ENCODE assay signal across 26 mouse cellular contexts in genomic region chr10:95667371-95668030, GRCm38 (mm10). TPM values are rescaled to one million over a fixed set of nuclear protein-coding genes. Genes with fewer than 3 reads are reported as not detected.
DNase-seq lines count a peak whose midpoint lies in the region; ATAC-seq and TF ChIP-seq lines count a peak whose summit lies in the region.
"Had no signal": no experiment of that assay in that cellular context is flagged by ENCODE, and none has a peak within 500 bp of the region (broad histone marks: within the 10 kb centered on the region; RNA-seq: fewer than 3 reads in every experiment).

No protein-coding gene starts in this region.

- H3K36me3 ChIP-seq in midbrain, embryonic 11.5 days (ENCODE audit: control insufficient read depth, insufficient read depth, low read length): no peaks in the 10 kb centered on the region
- H3K36me3 ChIP-seq in midbrain, embryonic 13.5 days: no peaks in the 10 kb centered on the region
- H3K36me3 ChIP-seq: embryonic facial prominence, embryonic 15.5 days; forebrain, embryonic 10.5 days; forebrain, embryonic 15.5 days; heart, embryonic 15.5 days; hindbrain, embryonic 12.5 days had no signal

- ATAC-seq in midbrain, embryonic 11.5 days (ENCODE audit: low FRiP score): no peak
- ATAC-seq in midbrain, embryonic 13.5 days: no peak
- ATAC-seq: forebrain, embryonic 15.5 days; hindbrain, embryonic 16.5 days; inflammation-experienced regulatory T-cells, adult 6 months had no signal

- WGBS in midbrain, embryonic 11.5 days: 59% methylated on average over 3 of the region's 3 CpGs
- 77% methylated on average over 3 of the region's 3 CpGs for WGBS in midbrain, embryonic 13.5 days
- 85% methylated on average over 3 of the region's 3 CpGs for WGBS in lung, adult 2 months

- no peaks in the 10 kb centered on the region for H3K9me3 ChIP-seq in midbrain, embryonic 11.5 days (ENCODE audit: control insufficient read depth, low read length)
- H3K9me3 ChIP-seq in midbrain, embryonic 13.5 days: no peaks in the 10 kb centered on the region
- H3K9me3 ChIP-seq: embryonic facial prominence, embryonic 15.5 days; forebrain, embryonic 10.5 days; forebrain, embryonic 15.5 days; heart, embryonic 15.5 days; hindbrain, embryonic 12.5 days had no signal

- H3K4me1 ChIP-seq in midbrain, embryonic 11.5 days (ENCODE audit: control insufficient read depth, insufficient read depth, low read length): no peaks in the 10 kb centered on the region
- H3K4me1 ChIP-seq in midbrain, embryonic 13.5 days (replicated peaks): no peaks in the 10 kb centered on the region
- no peaks in the 10 kb centered on the region for H3K4me1 ChIP-seq in lung, adult 2 months (ENCODE audit: control insufficient read depth, insufficient read depth, low read length)
- H3K4me1 ChIP-seq: forebrain, embryonic 15.5 days; heart, embryonic 15.5 days; hindbrain, embryonic 12.5 days had no signal

- no peak overlapping the region for H3K27ac ChIP-seq in midbrain, embryonic 11.5 days (ENCODE audit: low read depth, low read length)
- no peak overlapping the region for H3K27ac ChIP-seq in midbrain, embryonic 13.5 days
- H3K27ac ChIP-seq: embryonic facial prominence, embryonic 15.5 days; forebrain, embryonic 10.5 days; forebrain, embryonic 15.5 days; heart, embryonic 15.5 days; hindbrain, embryonic 12.5 days had no signal

- no peaks in the 10 kb centered on the region for H3K27me3 ChIP-seq in midbrain, embryonic 11.5 days (ENCODE audit: control insufficient read depth, insufficient read depth, low read length)
- H3K27me3 ChIP-seq in midbrain, embryonic 13.5 days: no peaks in the 10 kb centered on the region
- H3K27me3 ChIP-seq: embryonic facial prominence, embryonic 15.5 days; forebrain, embryonic 15.5 days; heart, embryonic 15.5 days; hindbrain, embryonic 12.5 days had no signal

- H3K4me2 ChIP-seq in midbrain, embryonic 11.5 days: no peak overlapping the region
- H3K4me2 ChIP-seq in midbrain, embryonic 13.5 days (replicated peaks): no peak overlapping the region
- H3K4me2 ChIP-seq: embryonic facial prominence, embryonic 15.5 days; forebrain, embryonic 15.5 days; heart, embryonic 11.5 days; heart, embryonic 15.5 days; hindbrain, embryonic 12.5 days had no signal

- peak; percentile 74 for DNase-seq in heart, adult 11 months
- no peak for DNase-seq in heart, postnatal 25 days (ENCODE audit: low spot score)
- DNase-seq in kidney, adult 9 months: peak; percentile 42
- no peak for DNase-seq in kidney, adult 11 months
- DNase-seq in midbrain, embryonic 11.5 days (ENCODE audit: low spot score, missing footprints): peak; percentile 61
- DNase-seq in lung, adult 2 months: no peak
- DNase-seq: adrenal gland, adult 8-10 months; cerebellum, adult 11 months; cerebellum, adult 8-10 months; cerebellum, postnatal 14 days; embryo, embryonic 11 days; gastrocnemius, postnatal 25 days; heart, postnatal 4 days had no signal

- no peak overlapping the region for H3K4me3 ChIP-seq in midbrain, embryonic 11.5 days (ENCODE audit: low read depth, low read length)
- no peak overlapping the region for H3K4me3 ChIP-seq in midbrain, embryonic 13.5 days (replicated peaks)
- no peak overlapping the region for H3K4me3 ChIP-seq in lung, adult 2 months (replicated peaks; ENCODE audit: extremely low read depth, low read depth, low read length)
- H3K4me3 ChIP-seq: embryonic facial prominence, embryonic 15.5 days; erythroblast, embryonic 14.5 days; forebrain, embryonic 10.5 days; forebrain, embryonic 15.5 days; heart, embryonic 15.5 days; hindbrain, embryonic 12.5 days had no signal

- no peak overlapping the region for H3K9ac ChIP-seq in midbrain, embryonic 11.5 days (ENCODE audit: low read length)
- no peak overlapping the region for H3K9ac ChIP-seq in midbrain, embryonic 13.5 days (replicated peaks)
- H3K9ac ChIP-seq: embryonic facial prominence, embryonic 15.5 days; forebrain, embryonic 15.5 days; heart, embryonic 15.5 days; hindbrain, embryonic 12.5 days had no signal

- TF ChIP-seq POLR2A in lung, adult 2 months (IDR thresholded peaks at IDR 0.05; ENCODE audit: borderline replicate concordance, extremely low read depth, low read depth, low read length): no peak

- no peak for TF ChIP-seq CTCF in lung, adult 2 months (IDR thresholded peaks at IDR 0.05; ENCODE audit: insufficient read depth, low read length)

- intact Hi-C loops in heart, postnatal 25 days (cut with DNase I): no loop called here

RNA-seq across cellular contexts. Expression of gene Anapc15-ps, which starts 5.8 kb away (rescaled TPM):
- total RNA-seq in heart, postnatal 25 days (2021): not detected
- not detected in 2 replicates for polyA plus RNA-seq in midbrain, embryonic 11.5 days (2014; fragmentation: Nextera tagmentation; extraction: Ambion mirVana)
- polyA plus RNA-seq in midbrain, embryonic 13.5 days (2015; fragmentation: Nextera tagmentation; extraction: Ambion mirVana): not detected in 2 replicates
- polyA plus RNA-seq in lung, adult 2 months (2012; rRNA removed): not detected in 2 replicates
- total RNA-seq: adrenal gland, postnatal 4 days; ES-E14; gastrocnemius, postnatal 25 days; heart, postnatal 4 days had no signal
- polyA plus RNA-seq: embryonic facial prominence, embryonic 11.5 days; embryonic facial prominence, embryonic 15.5 days; erythroblast, embryonic 14.5 days; forebrain, embryonic 10.5 days; forebrain, embryonic 15.5 days; heart, embryonic 11.5 days; heart, embryonic 15.5 days; hindbrain, embryonic 12.5 days; inflammation-experienced regulatory T-cells, adult 6 months had no signal

Comparison
In these comparisons a context has a peak if more than half of its experiments do, and no peak if none do; other contexts are left out.
1. DNase-seq: peak in heart, adult 11 months (single experiment), kidney, adult 9 months (single experiment) and midbrain, embryonic 11.5 days (single experiment); none in heart, postnatal 25 days (single experiment), kidney, adult 11 months (single experiment) and lung, adult 2 months (single experiment).